Mouse (Mus musculus): Measurements from ENCODE around the gene Gm43064.
A peak's percentile ranks its signal among the peaks of the same experiment; 100 is the strongest.
"Not testable (repeated sequence)": the region's sequence is repeated elsewhere in the genome, so short reads cannot be mapped to it uniquely, and the experiment has no call there.

The Gm43064 gene

GRCm38 (mm10) chr3:103808891-103809798, at the start of gene Gm43064, which contains the start of the genes Dclre1b and Ap4b1:
Gene Gm43064, plus strand, starts transcription at chr3:103809573.
Gene Dclre1b, minus strand, starts transcription at chr3:103809444.
Gene Ap4b1, plus strand, starts transcription at chr3:103809520.
- DNase-seq = peak; percentile 95

- DNase-seq = no peak
Measured at GRCm38 (mm10) chr3:103766789-103767188, 42.6 kb upstream of the Gm43064 start.

- peak; percentile 81 for DNase-seq
Measured at GRCm38 (mm10) chr3:103771531-103772130, 37.7 kb upstream of the Gm43064 start.

GRCm38 (mm10) chr3:103772846-103773245, 36.5 kb upstream of the Gm43064 start:
- peak; percentile 40 for DNase-seq

- no peak for DNase-seq
Measured at GRCm38 (mm10) chr3:103773508-103773907, 35.9 kb upstream of the Gm43064 start.

- no peak for DNase-seq
Measured at GRCm38 (mm10) chr3:103774009-103774408, 35.4 kb upstream of the Gm43064 start.

GRCm38 (mm10) chr3:103777940-103778339, 31.4 kb upstream of the Gm43064 start:
- no peak for DNase-seq

GRCm38 (mm10) chr3:103778660-103779059, 30.7 kb upstream of the Gm43064 start:
- DNase-seq = no peak

GRCm38 (mm10) chr3:103779183-103779582, 30.2 kb upstream of the Gm43064 start:
- DNase-seq = no peak

- DNase-seq = no peak
Measured at GRCm38 (mm10) chr3:103780271-103780670, 29.1 kb upstream of the Gm43064 start.

- no peak for DNase-seq
Measured at GRCm38 (mm10) chr3:103780777-103781176, 28.6 kb upstream of the Gm43064 start.

GRCm38 (mm10) chr3:103782844-103783609, 26.3 kb upstream of the Gm43064 start:
- DNase-seq = no peak

- DNase-seq = no peak
Measured at GRCm38 (mm10) chr3:103787225-103787624, 22.1 kb upstream of the Gm43064 start.

GRCm38 (mm10) chr3:103789096-103789495, 20.3 kb upstream of the Gm43064 start:
- no peak for DNase-seq

GRCm38 (mm10) chr3:103789891-103790345, 19.5 kb upstream of the Gm43064 start:
- DNase-seq = peak; percentile 62

GRCm38 (mm10) chr3:103790346-103791145, 18.8 kb upstream of the Gm43064 start:
- DNase-seq = peak; percentile 60

GRCm38 (mm10) chr3:103791230-103792110, 17.9 kb upstream of the Gm43064 start, which contains the start of gene Hipk1:
Gene Hipk1, minus strand, starts transcription at chr3:103791563.
- DNase-seq = peak; percentile 96

GRCm38 (mm10) chr3:103792111-103792406, 17.3 kb upstream of the Gm43064 start:
- DNase-seq = not testable (repeated sequence)

- no peak for DNase-seq
Measured at GRCm38 (mm10) chr3:103792566-103792965, 16.8 kb upstream of the Gm43064 start.

- DNase-seq = no peak
Measured at GRCm38 (mm10) chr3:103796389-103796788, 13.0 kb upstream of the Gm43064 start.

- DNase-seq = no peak
Measured at GRCm38 (mm10) chr3:103799507-103799906, 9.9 kb upstream of the Gm43064 start.

Measured in kidney, postnatal 10 days (tissue).